Mouse (Mus musculus) urinary bladder, postnatal 36 days (tissue): Measurements from ENCODE around the gene Fcho1.

Experiments used
- DNase-seq, 2 experiments: peaks; one replicate each; pipeline ENCODE4 v3.0.0; 2022; ENCODE audit warnings: low spot score in 2 of 2, mixed read lengths in 1 of 2

Fcho1 gene

GRCm38 (mm10) chr8:71684701-71685100, 40.8 kb downstream of the Fcho1 start:
- DNase-seq: no peak

GRCm38 (mm10) chr8:71682832-71683231, 42.7 kb downstream of the Fcho1 start:
- no peak for DNase-seq

- no peak for DNase-seq
These were observed 44.1 kb downstream of the Fcho1 start for GRCm38 (mm10) chr8:71681369-71681915.

- no peak for DNase-seq
These were observed 45.0 kb downstream of the Fcho1 start for GRCm38 (mm10) chr8:71680471-71680870.

- no peak for DNase-seq
These were observed 45.9 kb downstream of the Fcho1 start for GRCm38 (mm10) chr8:71679550-71680168.

GRCm38 (mm10) chr8:71679116-71679515, 46.4 kb downstream of the Fcho1 start:
- no peak for DNase-seq

GRCm38 (mm10) chr8:71678216-71678615, 47.3 kb downstream of the Fcho1 start:
- DNase-seq: no peak

GRCm38 (mm10) chr8:71677555-71677954, 48.0 kb downstream of the Fcho1 start:
- no peak for DNase-seq

- DNase-seq: no peak
These were observed 48.7 kb downstream of the Fcho1 start for GRCm38 (mm10) chr8:71676803-71677202.

- DNase-seq: peak; percentile 55 to 67
These were observed 49.3 kb downstream of the Fcho1 start, which contains the start of gene Jak3 for GRCm38 (mm10) chr8:71676020-71676741. Gene Jak3, plus strand, starts transcription at chr8:71676296.

GRCm38 (mm10) chr8:71675456-71676019, 50.0 kb downstream of the Fcho1 start:
- DNase-seq: no peak

GRCm38 (mm10) chr8:71674071-71674470, 51.4 kb downstream of the Fcho1 start:
- DNase-seq: no peak

GRCm38 (mm10) chr8:71672168-71672735, 53.3 kb downstream of the Fcho1 start:
- DNase-seq: no peak

GRCm38 (mm10) chr8:71671549-71671965, 54.0 kb downstream of the Fcho1 start, which contains the start of gene Unc13a:
Gene Unc13a, minus strand, starts transcription at chr8:71671757.
- peak; percentile 83 to 88 for DNase-seq

GRCm38 (mm10) chr8:71670621-71671548, 54.6 kb downstream of the Fcho1 start:
- no peak for DNase-seq

GRCm38 (mm10) chr8:71670198-71670597, 55.3 kb downstream of the Fcho1 start:
- DNase-seq: no peak

GRCm38 (mm10) chr8:71668220-71668975, 57.1 kb downstream of the Fcho1 start:
- no peak for DNase-seq

- no peak for DNase-seq
These were observed 58.3 kb downstream of the Fcho1 start for GRCm38 (mm10) chr8:71667256-71667655.

GRCm38 (mm10) chr8:71666855-71667254, 58.7 kb downstream of the Fcho1 start:
- DNase-seq: no peak
